Mouse (Mus musculus) cerebellum, adult 11-12 months (tissue): ENCODE data around the gene Gas8.
A peak's percentile ranks its signal among the peaks of the same experiment; 100 is the strongest.
"Not testable (repeated sequence)": the region's sequence is repeated elsewhere in the genome, so short reads cannot be mapped to it uniquely, and the experiment has no call there.

ENCODE experiments used
- DNase-seq: peaks from one replicate; pipeline ENCODE4 v3.0.0; 2022

The Gas8 gene

DNA sequence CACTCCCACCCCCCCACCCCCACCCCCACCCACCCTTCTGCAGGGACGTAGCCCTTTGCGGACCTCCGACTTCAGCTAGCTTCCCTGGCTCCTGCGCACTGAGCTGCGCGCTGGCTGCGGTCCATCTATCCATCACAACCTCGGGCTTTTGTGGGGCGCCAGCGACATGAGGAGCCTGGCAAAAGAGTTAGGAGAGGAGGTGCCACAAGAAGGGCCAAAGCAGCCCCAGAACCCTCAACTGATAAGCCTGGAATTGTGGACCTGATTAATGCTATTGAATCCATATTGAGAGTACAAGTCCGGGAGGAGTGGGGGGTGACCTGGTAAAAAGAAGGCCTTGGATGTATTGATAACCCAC is 3.1 kb upstream of the Gas8 start:
- peak; percentile 54 for DNase-seq

DNA sequence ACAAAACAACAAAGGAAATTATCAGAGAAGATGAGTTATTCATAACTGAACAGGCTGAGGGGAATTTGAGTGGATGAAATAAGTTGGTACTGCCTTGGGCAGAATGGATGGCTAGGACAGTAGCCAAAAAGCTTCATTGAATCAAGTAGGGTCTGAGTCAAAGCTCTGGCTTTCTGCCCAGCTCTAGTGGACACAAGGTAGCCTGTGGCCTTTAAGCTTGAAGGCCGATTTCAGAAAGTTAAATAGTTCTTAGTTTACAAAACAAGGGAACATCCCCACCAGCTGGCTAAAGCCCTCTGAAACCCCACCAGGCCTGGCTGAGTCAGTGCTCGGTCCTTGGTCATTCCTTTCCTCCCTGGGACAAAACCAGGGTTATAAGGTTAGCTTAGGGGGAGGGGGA is 2.0 kb upstream of the Gas8 start:
- no peak for DNase-seq

DNA sequence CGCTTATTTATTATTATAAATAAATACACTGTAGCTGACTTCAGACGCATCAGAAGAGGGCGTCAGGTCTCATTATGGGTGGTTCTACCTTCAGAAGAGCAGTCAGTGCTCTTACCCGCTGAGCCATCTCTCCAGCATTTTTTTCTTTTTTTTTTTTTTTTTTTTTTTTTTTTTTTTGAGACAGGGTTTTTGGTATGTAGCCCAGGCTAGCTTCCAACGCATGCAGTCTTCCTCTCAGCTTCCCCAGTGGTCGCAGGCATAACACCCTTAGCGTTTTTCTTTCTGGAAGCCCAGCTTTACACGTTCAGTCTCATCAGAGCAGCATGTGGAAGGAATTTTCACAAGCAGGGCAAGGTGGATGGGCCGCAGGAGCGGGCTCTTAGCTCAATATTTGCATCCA is 462 bp upstream of the Gas8 start:
- DNase-seq, result no peak

DNA sequence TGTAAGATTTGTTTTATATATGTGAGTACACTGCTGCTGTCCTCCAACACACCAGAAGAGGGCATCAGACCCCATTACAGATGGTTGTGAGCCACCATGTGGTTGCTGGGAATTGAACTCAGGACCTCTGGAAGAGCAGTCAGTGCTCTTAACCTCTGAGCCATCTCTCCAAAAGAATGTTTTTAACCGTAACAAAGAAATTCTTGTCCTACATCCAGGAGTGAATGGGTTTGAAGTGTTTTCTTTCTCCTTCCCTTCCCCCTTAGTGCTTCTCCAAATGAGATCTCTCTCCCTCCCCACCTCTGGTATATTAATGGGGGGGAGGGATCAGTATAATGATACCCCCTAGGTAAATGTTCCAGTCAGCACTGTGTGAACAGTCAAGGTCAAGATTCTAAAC is 1.4 kb downstream of the Gas8 start:
- DNase-seq, result not testable (repeated sequence)

DNA sequence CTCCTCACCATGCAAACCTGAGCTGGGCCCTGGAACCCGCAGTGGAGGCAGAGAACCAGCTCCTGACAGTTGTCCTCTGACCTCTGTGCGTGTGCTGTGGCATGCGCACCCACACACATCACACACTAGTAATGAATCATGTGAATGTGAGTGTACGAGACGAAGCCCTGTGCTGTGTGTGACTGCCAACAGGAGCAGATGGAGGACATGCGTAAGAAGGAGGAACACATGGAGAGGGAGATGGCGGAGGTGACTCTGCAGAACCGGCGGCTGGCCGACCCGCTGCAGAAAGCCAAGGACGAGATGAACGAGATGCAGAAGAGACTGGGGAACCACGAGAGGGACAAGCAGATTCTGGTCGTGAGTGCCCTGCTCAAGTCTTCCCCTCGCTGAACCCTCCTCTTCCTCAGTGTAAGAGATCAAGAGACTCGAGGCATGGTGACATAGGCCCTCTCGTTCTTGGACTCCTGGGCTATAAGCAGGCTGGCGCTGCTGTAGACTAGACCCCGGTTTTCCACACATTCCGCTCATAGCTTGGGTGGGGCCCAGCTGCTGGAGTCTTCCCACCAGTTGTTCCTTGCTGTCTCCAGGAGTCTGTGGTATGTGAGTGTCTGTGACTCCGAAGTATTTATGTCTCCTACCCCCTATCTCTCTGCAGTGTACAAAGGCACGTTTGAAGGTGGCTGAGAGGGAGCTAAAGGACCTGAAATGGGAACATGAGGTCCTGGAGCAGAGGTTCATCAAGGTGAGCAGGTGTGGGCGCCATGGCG is 9.3 kb downstream of the Gas8 start:
- no peak for DNase-seq

DNA sequence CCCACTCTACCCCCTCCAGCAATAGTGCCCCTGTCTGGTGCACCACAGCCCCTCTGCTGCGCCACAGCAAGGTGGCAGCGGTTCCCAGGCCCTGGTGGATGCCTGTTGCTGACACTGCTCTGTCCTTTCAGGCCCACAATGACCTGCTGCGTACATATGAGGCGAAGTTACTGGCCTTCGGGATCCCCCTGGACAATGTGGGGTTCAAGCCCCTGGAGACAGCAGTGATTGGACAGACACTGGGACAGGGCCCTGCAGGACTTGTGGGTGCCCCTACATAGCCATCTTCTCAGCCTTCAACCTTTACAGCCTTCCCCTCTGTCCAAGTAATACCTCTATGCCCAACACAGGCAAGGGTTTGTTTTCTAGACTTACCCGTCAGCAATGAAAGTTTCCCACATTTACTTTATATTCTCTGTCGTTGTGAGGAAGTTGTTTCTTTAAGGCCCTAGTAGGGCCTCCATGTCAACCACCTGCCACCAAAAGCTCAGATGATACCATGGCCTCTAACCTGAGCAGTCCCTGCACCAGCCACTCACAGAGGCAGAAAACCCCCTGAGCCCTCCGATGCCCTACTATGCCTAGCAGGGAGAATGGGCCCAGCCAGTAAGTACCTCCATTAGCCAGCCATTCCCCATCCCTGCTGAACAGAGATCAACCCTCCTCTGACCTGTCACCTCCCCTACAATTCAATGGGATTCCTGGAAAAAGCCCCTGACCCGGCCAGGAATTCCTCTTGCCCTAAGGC is 17.8 kb downstream of the Gas8 start:
- DNase-seq, result peak; percentile 1

DNA sequence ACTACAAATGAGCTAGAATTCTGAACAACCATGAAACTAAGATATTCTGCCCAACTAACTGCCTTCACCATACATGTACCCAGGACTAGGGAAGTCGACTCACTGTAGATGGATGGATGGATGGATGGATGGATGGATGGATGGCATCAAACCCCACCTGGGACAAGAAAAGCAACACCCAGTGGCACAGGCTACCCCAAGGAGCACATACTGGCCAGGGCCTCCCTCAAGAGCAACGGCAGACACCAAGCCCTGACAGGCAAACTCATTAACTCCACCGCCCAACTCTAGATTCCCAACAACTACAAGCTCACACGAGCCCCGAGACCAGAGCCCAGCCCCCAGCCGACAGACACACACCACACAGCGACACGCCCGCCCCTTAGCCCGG is 18.4 kb downstream of the Gas8 start:
- peak; percentile 1 for DNase-seq

DNA sequence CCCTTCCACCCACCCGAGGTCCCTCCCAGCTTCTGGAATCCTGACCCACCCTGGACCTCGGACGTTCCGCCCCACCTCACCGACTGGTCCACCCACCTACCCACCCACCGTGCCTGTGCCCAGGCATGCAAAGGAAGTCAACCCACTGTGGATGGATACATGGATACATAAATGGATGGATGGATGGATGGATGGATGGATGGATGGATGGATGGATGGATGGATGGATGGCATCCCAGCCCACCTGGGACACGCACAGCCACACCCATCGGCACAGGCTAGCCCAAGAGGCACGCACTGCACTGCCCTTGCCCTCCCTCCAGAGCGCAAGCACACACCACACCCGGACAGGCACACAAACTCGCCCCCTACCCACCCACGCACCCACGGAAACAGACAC is 19.0 kb downstream of the Gas8 start:
- DNase-seq, result peak; percentile 39

DNA sequence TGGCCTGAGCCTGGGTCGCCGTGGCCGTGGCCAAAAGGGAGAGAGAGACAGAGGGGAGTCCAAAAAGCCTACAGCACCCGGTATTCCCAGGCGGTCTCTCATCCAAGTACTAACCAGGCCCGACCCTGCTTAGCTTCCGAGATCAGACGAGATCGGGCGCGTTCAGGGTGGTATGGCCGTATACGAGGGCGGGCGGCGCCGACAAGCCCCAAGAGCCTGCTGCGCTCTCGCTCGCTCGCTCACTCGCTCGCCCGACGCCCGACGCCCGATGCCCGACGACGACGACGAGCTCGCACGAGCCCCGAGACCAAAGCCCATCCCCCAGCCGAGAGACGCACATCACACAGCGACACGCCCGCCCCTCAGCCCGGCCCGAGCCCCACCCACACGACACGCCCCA is 45.6 kb downstream of the Gas8 start:
- not testable (repeated sequence) for DNase-seq

DNA sequence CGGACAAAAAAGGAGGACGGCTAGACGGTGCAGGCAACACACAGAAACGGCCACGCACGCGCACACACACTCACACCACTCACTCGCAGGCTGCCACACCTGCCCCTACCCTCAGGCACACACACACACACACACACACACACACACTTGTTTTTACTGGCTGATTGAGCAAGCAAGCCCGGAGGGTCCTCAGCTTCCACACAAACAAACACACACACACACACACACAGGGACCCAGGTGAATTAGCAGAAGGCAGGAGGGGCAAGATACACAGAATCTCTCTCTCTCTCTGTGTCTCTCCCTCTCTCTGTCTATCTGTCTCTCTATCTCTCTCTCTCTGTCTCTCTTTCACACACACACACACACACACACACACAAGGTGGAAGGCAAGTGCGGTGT is 56.8 kb downstream of the Gas8 start:
- DNase-seq, result not testable (repeated sequence)
